Mouse (Mus musculus): ENCODE results near the gene Smim6. TPM values are rescaled to one million over a fixed set of nuclear protein-coding genes. Genes with fewer than 3 reads are reported as not detected.

The Smim6 gene
- polyA plus RNA-seq, 2 experiments = 1.8 to 2.0 TPM

DNA sequence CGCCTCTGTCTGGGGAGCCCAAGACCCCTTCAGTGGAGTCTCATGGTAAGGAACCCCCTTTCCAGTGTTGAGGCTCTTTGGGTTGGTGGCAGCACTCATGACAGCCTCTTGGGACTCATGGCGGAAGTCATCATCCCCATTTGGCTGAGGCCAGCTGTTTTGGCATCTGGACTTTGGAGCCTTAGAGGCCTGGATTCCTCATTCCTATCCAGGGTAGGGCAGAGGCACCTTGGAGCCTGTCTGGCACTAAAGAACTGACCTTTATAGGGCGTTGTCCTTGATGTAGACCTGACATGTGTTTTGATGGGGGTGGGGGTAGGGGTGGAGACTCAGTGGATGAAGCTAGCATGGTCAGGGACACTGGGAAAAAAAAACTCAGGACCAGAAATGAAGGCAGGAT lies 27.5 kb upstream of the Smim6 start:
- 66% methylated on average over 3 of the region's 3 CpGs for WGBS (ENCODE audit: insufficient replicate concordance)
- Histone ChIP-seq H3K4me1 (replicated peaks; ENCODE audit: control insufficient read depth in 2 of 2, insufficient read depth in 2 of 2, low read length in 1 of 2) (no peaks in the 10 kb centered on the region), H3K4me2 (ENCODE audit: low read depth) (no peak overlapping the region), H3K4me3 (ENCODE audit: insufficient read depth in 1 of 2, low read depth in 2 of 2, low read length in 2 of 2) (no peak overlapping the region), H3K9ac (replicated peaks) (no peak overlapping the region), H3K27me3 (ENCODE audit: control insufficient read depth, insufficient read depth, low read length) (no peaks in the 10 kb centered on the region), H3K9me3 (ENCODE audit: control insufficient read depth, low read length) (no peaks in the 10 kb centered on the region), H3K36me3 (replicated peaks; ENCODE audit: control insufficient read depth, insufficient read depth, low read depth) (no peaks in the 10 kb centered on the region), H3K27ac (no peak overlapping the region)
- no peak for DNase-seq (ENCODE audit: low read depth in 3 of 3, low spot score in 3 of 3)
- TF ChIP-seq EP300 (IDR thresholded peaks at IDR 0.05; ENCODE audit: low read depth) = no peak
- no peak for TF ChIP-seq CTCF (IDR thresholded peaks at IDR 0.05; ENCODE audit: low read depth)
- ATAC-seq (ENCODE audit: insufficient read depth) = no peak

DNA sequence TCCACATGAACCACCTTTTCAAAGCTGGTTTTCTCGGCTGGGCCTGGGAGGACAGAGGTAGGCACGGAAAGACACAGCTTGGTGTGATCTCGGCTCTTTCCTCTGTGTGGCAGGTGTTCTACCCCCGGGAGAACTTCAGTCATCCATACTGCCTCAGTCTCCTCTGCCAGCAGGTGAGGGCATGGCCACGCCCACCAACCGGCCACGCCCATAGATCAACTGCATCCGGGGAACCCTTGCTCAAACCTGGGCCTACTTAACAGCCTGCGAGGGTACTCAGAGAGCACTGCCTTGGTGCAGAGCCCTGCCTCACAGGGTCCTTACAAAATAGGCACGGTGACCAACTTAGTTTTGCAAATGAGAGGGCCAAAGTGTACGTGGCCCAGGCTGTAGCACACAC lies 26.5 kb upstream of the Smim6 start:
- Histone ChIP-seq H3K27ac (no peak overlapping the region), H3K9ac (replicated peaks) (no peak overlapping the region), H3K4me2 (ENCODE audit: low read depth) (no peak overlapping the region), H3K4me1 (replicated peaks; ENCODE audit: control insufficient read depth in 2 of 2, insufficient read depth in 2 of 2, low read length in 1 of 2) (no peaks in the 10 kb centered on the region), H3K9me3 (ENCODE audit: control insufficient read depth, low read length) (no peaks in the 10 kb centered on the region), H3K27me3 (ENCODE audit: control insufficient read depth, insufficient read depth, low read length) (no peaks in the 10 kb centered on the region), H3K36me3 (replicated peaks; ENCODE audit: control insufficient read depth, insufficient read depth, low read depth) (no peaks in the 10 kb centered on the region), H3K4me3 (ENCODE audit: insufficient read depth in 1 of 2, low read depth in 2 of 2, low read length in 2 of 2) (no peak overlapping the region)
- 59% methylated on average over 11 of the region's 11 CpGs for whole genome bisulfite sequencing (ENCODE audit: insufficient replicate concordance)
- DNase-seq (ENCODE audit: low read depth in 3 of 3, low spot score in 3 of 3) = no peak
- TF ChIP-seq CTCF (IDR thresholded peaks at IDR 0.05; ENCODE audit: low read depth) = no peak
- TF ChIP-seq EP300 (IDR thresholded peaks at IDR 0.05; ENCODE audit: low read depth) = no peak
- no peak for ATAC-seq (ENCODE audit: insufficient read depth)

DNA sequence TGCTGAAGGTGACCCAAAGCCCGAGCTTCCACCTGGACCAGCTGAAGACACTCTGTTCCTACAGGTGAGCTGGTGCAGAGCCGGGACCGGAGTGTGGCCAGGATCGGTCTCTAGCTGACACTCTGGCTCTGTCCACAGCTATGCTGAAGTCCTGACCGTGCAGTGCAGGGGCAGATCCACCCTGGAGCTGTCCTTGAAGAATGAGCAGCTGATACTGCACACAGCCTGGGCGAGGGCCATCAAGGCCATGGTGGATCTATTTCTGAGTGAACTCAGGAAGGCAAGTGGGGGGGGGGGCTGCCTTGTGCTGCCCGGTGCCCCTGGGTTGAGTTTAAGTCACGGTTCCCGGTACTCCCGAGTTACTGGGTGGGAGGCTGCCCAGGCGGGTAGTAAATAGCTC lies 25.4 kb upstream of the Smim6 start:
- TF ChIP-seq EP300 (IDR thresholded peaks at IDR 0.05; ENCODE audit: low read depth) (no peak), CTCF (IDR thresholded peaks at IDR 0.05; ENCODE audit: low read depth) (no peak)
- DNase-seq (ENCODE audit: low read depth in 3 of 3, low spot score in 3 of 3) = no peak
- no peak for ATAC-seq (ENCODE audit: insufficient read depth)
- no peak overlapping the region for H3K4me3 ChIP-seq (ENCODE audit: insufficient read depth in 1 of 2, low read depth in 2 of 2, low read length in 2 of 2)
- H3K27me3 ChIP-seq (ENCODE audit: control insufficient read depth, insufficient read depth, low read length) = no peaks in the 10 kb centered on the region
- H3K4me2 ChIP-seq (ENCODE audit: low read depth) = no peak overlapping the region
- 82% methylated on average over 11 of the region's 11 CpGs for WGBS (ENCODE audit: insufficient replicate concordance)
- H3K27ac ChIP-seq = no peak overlapping the region
- no peaks in the 10 kb centered on the region for H3K36me3 ChIP-seq (replicated peaks; ENCODE audit: control insufficient read depth, insufficient read depth, low read depth)
- no peaks in the 10 kb centered on the region for H3K4me1 ChIP-seq (replicated peaks; ENCODE audit: control insufficient read depth in 2 of 2, insufficient read depth in 2 of 2, low read length in 1 of 2)
- H3K9me3 ChIP-seq (ENCODE audit: control insufficient read depth, low read length) = no peaks in the 10 kb centered on the region
- no peak overlapping the region for H3K9ac ChIP-seq (replicated peaks)

DNA sequence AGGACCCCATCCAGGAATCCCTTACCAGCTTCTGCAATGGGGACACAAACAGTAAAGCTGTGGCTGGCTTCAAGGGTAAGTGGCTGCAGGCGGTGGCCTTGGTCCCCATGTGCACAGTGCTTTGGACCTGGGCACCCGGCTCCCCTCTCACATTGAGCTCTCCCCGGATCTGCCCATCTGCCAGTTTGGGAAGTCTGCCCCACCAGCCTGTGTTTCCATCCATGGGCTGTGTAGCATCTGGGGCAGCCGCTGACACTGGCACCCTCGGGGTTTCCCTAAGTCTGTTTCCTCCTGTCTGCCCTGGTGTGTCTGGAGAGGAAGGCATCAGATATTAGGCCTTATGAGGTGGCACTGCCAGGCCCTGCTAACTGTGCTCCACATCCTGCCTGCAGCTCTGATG lies 23.8 kb upstream of the Smim6 start:
- H3K4me3 ChIP-seq (ENCODE audit: insufficient read depth in 1 of 2, low read depth in 2 of 2, low read length in 2 of 2) = no peak overlapping the region
- no peak for DNase-seq (ENCODE audit: low read depth in 3 of 3, low spot score in 3 of 3)
- 73% methylated on average over 5 of the region's 5 CpGs for WGBS (ENCODE audit: insufficient replicate concordance)
- no peak overlapping the region for H3K9ac ChIP-seq (replicated peaks)
- no peaks in the 10 kb centered on the region for H3K27me3 ChIP-seq (ENCODE audit: control insufficient read depth, insufficient read depth, low read length)
- H3K4me1 ChIP-seq (replicated peaks; ENCODE audit: control insufficient read depth in 2 of 2, insufficient read depth in 2 of 2, low read length in 1 of 2) = no peaks in the 10 kb centered on the region
- no peaks in the 10 kb centered on the region for H3K36me3 ChIP-seq (replicated peaks; ENCODE audit: control insufficient read depth, insufficient read depth, low read depth)
- no peak for ATAC-seq (ENCODE audit: insufficient read depth)
- TF ChIP-seq CTCF (IDR thresholded peaks at IDR 0.05; ENCODE audit: low read depth) = no peak
- TF ChIP-seq EP300 (IDR thresholded peaks at IDR 0.05; ENCODE audit: low read depth) = no peak
- H3K4me2 ChIP-seq (ENCODE audit: low read depth) = no peak overlapping the region
- no peaks in the 10 kb centered on the region for H3K9me3 ChIP-seq (ENCODE audit: control insufficient read depth, low read length)
- H3K27ac ChIP-seq = no peak overlapping the region

DNA sequence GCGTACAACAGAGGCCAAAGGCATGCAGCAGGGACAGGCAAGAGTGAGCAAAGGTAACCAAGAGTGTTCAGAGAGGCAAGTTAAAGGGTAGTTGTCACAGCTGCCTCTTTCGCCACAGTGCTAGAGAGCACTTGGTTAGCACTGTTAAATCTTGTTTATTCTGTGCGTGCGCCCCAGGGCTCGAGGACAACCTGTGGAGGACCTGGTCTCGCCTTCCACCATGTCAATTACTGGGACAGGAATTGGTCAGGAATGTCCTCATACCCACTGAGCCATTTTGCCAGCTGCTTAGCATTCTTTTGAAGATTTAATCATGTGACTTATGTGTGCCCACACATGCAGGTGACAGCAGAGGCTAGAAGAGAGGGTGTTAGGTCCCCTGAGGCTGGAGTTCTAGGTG lies 22.7 kb upstream of the Smim6 start:
- Histone ChIP-seq H3K27ac (no peak overlapping the region), H3K4me2 (ENCODE audit: low read depth) (no peak overlapping the region), H3K4me1 (replicated peaks; ENCODE audit: control insufficient read depth in 2 of 2, insufficient read depth in 2 of 2, low read length in 1 of 2) (no peaks in the 10 kb centered on the region), H3K9me3 (ENCODE audit: control insufficient read depth, low read length) (no peaks in the 10 kb centered on the region), H3K9ac (replicated peaks) (no peak overlapping the region), H3K4me3 (ENCODE audit: insufficient read depth in 1 of 2, low read depth in 2 of 2, low read length in 2 of 2) (no peak overlapping the region), H3K27me3 (ENCODE audit: control insufficient read depth, insufficient read depth, low read length) (no peaks in the 10 kb centered on the region), H3K36me3 (replicated peaks; ENCODE audit: control insufficient read depth, insufficient read depth, low read depth) (no peaks in the 10 kb centered on the region)
- ATAC-seq (ENCODE audit: insufficient read depth) (no peak), DNase-seq (ENCODE audit: low read depth in 3 of 3, low spot score in 3 of 3) (no peak)
- WGBS (ENCODE audit: insufficient replicate concordance) = 78% methylated on average over 6 of the region's 6 CpGs
- no peak for TF ChIP-seq CTCF (IDR thresholded peaks at IDR 0.05; ENCODE audit: low read depth)
- no peak for TF ChIP-seq EP300 (IDR thresholded peaks at IDR 0.05; ENCODE audit: low read depth)
